In the genomic region with DNA sequence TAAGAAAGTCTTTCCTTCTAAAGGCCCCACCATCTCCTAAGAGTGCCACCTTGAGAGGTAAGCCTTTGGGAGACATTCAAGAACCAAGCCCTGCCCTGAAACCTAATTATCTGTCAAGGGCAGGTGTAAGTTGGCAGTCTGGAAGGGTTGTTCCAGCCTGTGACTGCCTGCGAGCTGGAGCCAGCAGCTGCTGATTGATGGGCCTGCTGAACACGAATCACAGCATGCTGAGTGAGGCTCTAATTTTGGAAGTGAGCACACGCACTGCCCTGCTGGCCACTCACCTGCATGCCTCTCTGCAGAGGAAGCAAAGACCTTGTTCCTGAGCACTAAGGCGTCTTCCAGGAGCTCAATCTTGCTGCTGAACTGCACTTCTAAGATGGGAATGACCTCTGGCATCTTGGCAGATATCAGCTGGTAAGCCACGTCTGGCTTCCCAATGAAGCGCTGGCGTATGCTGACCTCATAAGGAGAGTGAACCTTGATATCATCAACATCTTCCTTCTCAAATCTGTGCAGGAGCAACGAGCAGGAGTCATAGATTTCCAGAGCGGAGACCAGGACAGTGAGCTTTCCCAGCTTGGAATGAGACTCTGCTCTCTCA, we compare ENCODE assay signal across 25 mouse cellular contexts. TPM values are rescaled to one million over a fixed set of nuclear protein-coding genes. Genes with fewer than 3 reads are reported as not detected.
DNase-seq lines count a peak whose midpoint lies in the region; ATAC-seq and TF ChIP-seq lines count a peak whose summit lies in the region.
"Had no signal": no experiment of that assay in that cellular context is flagged by ENCODE, and none has a peak within 500 bp of the region (broad histone marks: within the 10 kb centered on the region; RNA-seq: fewer than 3 reads in every experiment).

No protein-coding gene starts in this region.

- no peaks in the 10 kb centered on the region for H3K9me3 ChIP-seq in kidney, embryonic 15.5 days (replicated peaks)
- no peaks in the 10 kb centered on the region for H3K9me3 ChIP-seq in heart, embryonic 13.5 days
- no peaks in the 10 kb centered on the region for H3K9me3 ChIP-seq in heart, postnatal 0 days (replicated peaks; ENCODE audit: control insufficient read depth, low read length)
- H3K9me3 ChIP-seq: embryonic facial prominence, embryonic 13.5 days; hindbrain, embryonic 12.5 days; midbrain, embryonic 13.5 days; neural tube, embryonic 12.5 days had no signal

- intact Hi-C loops in gastrocnemius, adult 2 months (cut with DNase I), result no loop called here

- no peak for TF ChIP-seq CTCF in gastrocnemius, adult 2 months (IDR thresholded peaks at IDR 0.05)
- TF ChIP-seq CTCF in heart, postnatal 0 days (IDR thresholded peaks at IDR 0.05; ENCODE audit: low read depth), result no peak

- no peak overlapping the region for H3K4me2 ChIP-seq in kidney, embryonic 15.5 days
- no peak overlapping the region for H3K4me2 ChIP-seq in heart, embryonic 13.5 days
- no peak overlapping the region for H3K4me2 ChIP-seq in heart, postnatal 0 days (ENCODE audit: low read depth, low read length)
- H3K4me2 ChIP-seq: embryonic facial prominence, embryonic 13.5 days; hindbrain, embryonic 12.5 days; midbrain, embryonic 13.5 days; neural tube, embryonic 12.5 days had no signal

- peak; percentile 69 for DNase-seq in gastrocnemius, adult 2 months
- no peak for DNase-seq in gastrocnemius, postnatal 10 days
- DNase-seq in kidney, adult 11 months, result peak; percentile 50
- DNase-seq in heart, postnatal 0 days (ENCODE audit: low spot score), result peak; percentile 65
- no peak for DNase-seq in layer of hippocampus, adult 11-12 months (ENCODE audit: low spot score)
- DNase-seq: adrenal gland, adult 2 months; layer of hippocampus, adult 9-11 months; left cerebral cortex, postnatal 4 days; liver; lung, adult 18-20 months; lung, postnatal 14 days; right cerebral cortex, adult 18-20 months; thymus, postnatal 14 days had no signal

- no peak overlapping the region for H3K4me3 ChIP-seq in gastrocnemius, adult 2 months
- H3K4me3 ChIP-seq in kidney, embryonic 15.5 days (replicated peaks), result no peak overlapping the region
- H3K4me3 ChIP-seq in heart, embryonic 13.5 days, result no peak overlapping the region
- no peak overlapping the region for H3K4me3 ChIP-seq in heart, postnatal 0 days (ENCODE audit: low read depth, low read length)
- H3K4me3 ChIP-seq: embryonic facial prominence, embryonic 13.5 days; hindbrain, embryonic 12.5 days; left cerebral cortex, adult 2 months; midbrain, embryonic 13.5 days; neural tube, embryonic 12.5 days had no signal

- no peak overlapping the region for H3K9ac ChIP-seq in kidney, embryonic 15.5 days
- peak overlapping the region; percentile 44; the same call in 1 of the 2 replicates for H3K9ac ChIP-seq in heart, embryonic 13.5 days
- H3K9ac ChIP-seq in heart, postnatal 0 days (replicated peaks; ENCODE audit: low read depth, low read length), result no peak overlapping the region
- H3K9ac ChIP-seq: embryonic facial prominence, embryonic 13.5 days; hindbrain, embryonic 12.5 days; midbrain, embryonic 13.5 days; neural tube, embryonic 12.5 days had no signal

- no peaks in the 10 kb centered on the region for H3K4me1 ChIP-seq in kidney, embryonic 15.5 days
- peaks cover 26% of the 10 kb centered on the region for H3K4me1 ChIP-seq in heart, embryonic 13.5 days
- H3K4me1 ChIP-seq in heart, postnatal 0 days (ENCODE audit: control insufficient read depth, insufficient read depth), result 0 out of 2 replicates have a peak, but pooled peaks cover 3% of the 10 kb centered on the region
- H3K4me1 ChIP-seq: hindbrain, embryonic 12.5 days; midbrain, embryonic 13.5 days; neural tube, embryonic 12.5 days had no signal

- ATAC-seq in kidney, embryonic 15.5 days (replicated peaks; ENCODE audit: low FRiP score), result no peak
- no peak for ATAC-seq in heart, embryonic 13.5 days (ENCODE audit: extremely low read depth, insufficient number of reproducible peaks, low FRiP score, low TSS enrichment)
- peak; percentile 83 for ATAC-seq in heart, postnatal 0 days (ENCODE audit: insufficient read depth, low read depth)
- ATAC-seq: forebrain, embryonic 14.5 days; midbrain, embryonic 13.5 days had no signal

- no peaks in the 10 kb centered on the region for H3K27me3 ChIP-seq in kidney, embryonic 15.5 days
- H3K27me3 ChIP-seq in heart, embryonic 13.5 days (replicated peaks), result no peaks in the 10 kb centered on the region
- H3K27me3 ChIP-seq in heart, postnatal 0 days (ENCODE audit: control insufficient read depth, insufficient read depth, low read length), result no peaks in the 10 kb centered on the region
- H3K27me3 ChIP-seq: embryonic facial prominence, embryonic 13.5 days; hindbrain, embryonic 12.5 days; midbrain, embryonic 13.5 days; neural tube, embryonic 12.5 days had no signal

- 86% methylated on average over 9 of the region's 9 CpGs for WGBS in kidney, embryonic 15.5 days
- WGBS in heart, embryonic 13.5 days, result 62% methylated on average over 9 of the region's 9 CpGs
- WGBS in heart, postnatal 0 days, result 53% methylated on average over 9 of the region's 9 CpGs

- TF ChIP-seq EP300 in heart, postnatal 0 days (IDR thresholded peaks at IDR 0.05; ENCODE audit: low read depth), result no peak

- peaks cover 71% of the 10 kb centered on the region for H3K36me3 ChIP-seq in kidney, embryonic 15.5 days
- H3K36me3 ChIP-seq in heart, embryonic 13.5 days, result peaks cover 76% of the 10 kb centered on the region
- H3K36me3 ChIP-seq in heart, postnatal 0 days (replicated peaks; ENCODE audit: control insufficient read depth, insufficient read depth, low read length), result peaks cover 32% of the 10 kb centered on the region; the same call in 1 of the 2 replicates

- peak overlapping the region; percentile 77 for H3K27ac ChIP-seq in gastrocnemius, adult 2 months
- no peak overlapping the region for H3K27ac ChIP-seq in kidney, embryonic 15.5 days
- 0 out of 2 replicates have a peak overlapping the region, but pooled peaks have one; percentile 32 for H3K27ac ChIP-seq in heart, embryonic 13.5 days (replicated peaks)
- no peak overlapping the region for H3K27ac ChIP-seq in heart, postnatal 0 days (ENCODE audit: low read depth)
- H3K27ac ChIP-seq: embryonic facial prominence, embryonic 13.5 days; hindbrain, embryonic 12.5 days; left cerebral cortex, adult 2 months; midbrain, embryonic 13.5 days; neural tube, embryonic 12.5 days had no signal

RNA-seq across cellular contexts. Expression of gene Jmjd4, which starts 21.7 kb away (rescaled TPM):
- 10 to 100 TPM in 1 of 2 experiments, 1 to 10 TPM in 1; 7.2 to 10.2 TPM for total RNA-seq in gastrocnemius, adult 2 months (2021)
- total RNA-seq in gastrocnemius, postnatal 10 days (2021), result 1 to 10 TPM; 7.9 to 8.2 TPM
- polyA plus RNA-seq in kidney, embryonic 15.5 days (2015; fragmentation: Nextera tagmentation; extraction: Ambion mirVana), result 13.7 and 13.9 TPM in 2 replicates
- 10.5 and 11.9 TPM in 2 replicates for polyA plus RNA-seq in heart, embryonic 13.5 days (2015; fragmentation: Nextera tagmentation; extraction: Ambion mirVana)
- 11.8 and 15.1 TPM in 2 replicates for total RNA-seq in heart, postnatal 0 days (2014; rRNA removed; ENCODE audit: low replicate concordance)
- 7.6 and 8.9 TPM in 2 replicates for polyA plus RNA-seq in heart, postnatal 0 days (2015; fragmentation: Nextera tagmentation; extraction: Ambion mirVana)

RNA-seq across cellular contexts. Expression of gene Snap47, which starts 22.8 kb away (rescaled TPM):
- 10 to 100 TPM; 18.6 to 30.4 TPM for total RNA-seq in gastrocnemius, adult 2 months (2021)
- 10 to 100 TPM; 25.8 to 28.0 TPM for total RNA-seq in gastrocnemius, postnatal 10 days (2021)
- polyA plus RNA-seq in kidney, embryonic 15.5 days (2015; fragmentation: Nextera tagmentation; extraction: Ambion mirVana), result 111 and 112 TPM in 2 replicates
- polyA plus RNA-seq in heart, embryonic 13.5 days (2015; fragmentation: Nextera tagmentation; extraction: Ambion mirVana), result 94.3 and 102 TPM in 2 replicates
- 47.1 and 87.2 TPM in 2 replicates for total RNA-seq in heart, postnatal 0 days (2014; rRNA removed; ENCODE audit: low replicate concordance)
- 57.9 and 60.4 TPM in 2 replicates for polyA plus RNA-seq in heart, postnatal 0 days (2015; fragmentation: Nextera tagmentation; extraction: Ambion mirVana)

RNA-seq across cellular contexts. Expression of gene Zfp867, which starts 44.1 kb away (rescaled TPM):
- 1 to 10 TPM; 2.2 to 2.3 TPM for total RNA-seq in gastrocnemius, adult 2 months (2021)
- total RNA-seq in gastrocnemius, postnatal 10 days (2021), result 1 to 10 TPM; 4.1 to 4.2 TPM
- 7.1 and 8.2 TPM in 2 replicates for polyA plus RNA-seq in kidney, embryonic 15.5 days (2015; fragmentation: Nextera tagmentation; extraction: Ambion mirVana)
- polyA plus RNA-seq in heart, embryonic 13.5 days (2015; fragmentation: Nextera tagmentation; extraction: Ambion mirVana), result 5.6 and 5.7 TPM in 2 replicates
- 4.1 and 8.3 TPM in 2 replicates for total RNA-seq in heart, postnatal 0 days (2014; rRNA removed; ENCODE audit: low replicate concordance)
- polyA plus RNA-seq in heart, postnatal 0 days (2015; fragmentation: Nextera tagmentation; extraction: Ambion mirVana), result 6.4 and 6.5 TPM in 2 replicates

RNA-seq across cellular contexts. Expression of gene Prss38, which starts 52.7 kb away (rescaled TPM):
- total RNA-seq in gastrocnemius, adult 2 months (2021), result not detected
- total RNA-seq in gastrocnemius, postnatal 10 days (2021), result not detected
- not detected in 2 replicates for polyA plus RNA-seq in kidney, embryonic 15.5 days (2015; fragmentation: Nextera tagmentation; extraction: Ambion mirVana)
- not detected in 2 replicates for polyA plus RNA-seq in heart, embryonic 13.5 days (2015; fragmentation: Nextera tagmentation; extraction: Ambion mirVana)
- not detected in 2 replicates for total RNA-seq in heart, postnatal 0 days (2014; rRNA removed; ENCODE audit: low replicate concordance)
- polyA plus RNA-seq in heart, postnatal 0 days (2015; fragmentation: Nextera tagmentation; extraction: Ambion mirVana), result not detected in 2 replicates
- total RNA-seq: adrenal gland, adult 2 months; granulocyte monocyte progenitor cell, adult 5-6 weeks; left cerebral cortex, adult 2 months; left cerebral cortex, postnatal 4 days; megakaryocyte, adult 5-6 weeks had no signal
- polyA plus RNA-seq: adrenal gland, adult 2 months; embryonic facial prominence, embryonic 13.5 days; forebrain, embryonic 14.5 days; hindbrain, embryonic 12.5 days; kidney, embryonic 16.5 days; midbrain, embryonic 13.5 days; neural tube, embryonic 12.5 days; small intestine, adult 2 months had no signal

Comparison
In these comparisons a context has a peak if more than half of its experiments do, and no peak if none do; other contexts are left out.
1. DNase-seq: peak in gastrocnemius, adult 2 months (single experiment), kidney, adult 11 months (single experiment) and heart, postnatal 0 days (single experiment); none in gastrocnemius, postnatal 10 days (single experiment) and layer of hippocampus, adult 11-12 months (single experiment).
2. H3K27ac ChIP-seq: peak in gastrocnemius, adult 2 months (single experiment) and heart, embryonic 13.5 days (single experiment); none in kidney, embryonic 15.5 days (single experiment) and heart, postnatal 0 days (single experiment).